Mouse (Mus musculus): ENCODE results near the gene Anln.

GRCm38 (mm10) chr9:22302199-22302598, 86.8 kb downstream of the Anln start:
- TF ChIP-seq POLR2A (IDR thresholded peaks at IDR 0.05; ENCODE audit: borderline replicate concordance, control insufficient read depth, low read depth, low read length) (no peak), CTCF (IDR thresholded peaks at IDR 0.05; ENCODE audit: control insufficient read depth, insufficient read depth, low read length) (no peak)

Data from bone marrow, adult 2 months (tissue).